Mouse (Mus musculus): ENCODE data around the gene Gpr84. TPM values are rescaled to one million over a fixed set of nuclear protein-coding genes. Genes with fewer than 3 reads are reported as not detected.

Gpr84 gene
- 1 to 10 TPM in 2 of 4 experiments, under 1 TPM in 2; 0.76 to 6.8 (median 2.8) TPM for total RNA-seq (2022)

- DNase-seq (ENCODE audit: low spot score in 2 of 2) = no peak
These were observed at the start of gene Gpr84 for GRCm38 (mm10) chr15:103310365-103310910. Gene Gpr84 (minus strand): TSS chr15:103310612.

GRCm38 (mm10) chr15:103359869-103360602 is 49.6 kb upstream of the Gpr84 start:
- DNase-seq (ENCODE audit: low spot score in 2 of 2) = no peak

- no peak for DNase-seq (ENCODE audit: low spot score in 2 of 2)
These were observed 48.7 kb upstream of the Gpr84 start for GRCm38 (mm10) chr15:103359122-103359510.

- DNase-seq (ENCODE audit: low spot score in 2 of 2) = no peak
These were observed 48.1 kb upstream of the Gpr84 start for GRCm38 (mm10) chr15:103358278-103359121.

GRCm38 (mm10) chr15:103357817-103358216 is 47.4 kb upstream of the Gpr84 start:
- DNase-seq (ENCODE audit: low spot score in 2 of 2) = no peak

GRCm38 (mm10) chr15:103356130-103356529 is 45.7 kb upstream of the Gpr84 start:
- DNase-seq (ENCODE audit: low spot score in 2 of 2) = no peak

- DNase-seq (ENCODE audit: low spot score in 2 of 2) = no peak
These were observed 45.0 kb upstream of the Gpr84 start for GRCm38 (mm10) chr15:103355420-103355819.

GRCm38 (mm10) chr15:103354690-103355089 is 44.3 kb upstream of the Gpr84 start:
- no peak for DNase-seq (ENCODE audit: low spot score in 2 of 2)

- DNase-seq (ENCODE audit: low spot score in 2 of 2) = no peak
These were observed 43.3 kb upstream of the Gpr84 start for GRCm38 (mm10) chr15:103353511-103354256.

- no peak for DNase-seq (ENCODE audit: low spot score in 2 of 2)
These were observed 42.4 kb upstream of the Gpr84 start for GRCm38 (mm10) chr15:103352856-103353255.

- no peak for DNase-seq (ENCODE audit: low spot score in 2 of 2)
These were observed 36.9 kb upstream of the Gpr84 start for GRCm38 (mm10) chr15:103347275-103347684.

GRCm38 (mm10) chr15:103345789-103346188 is 35.4 kb upstream of the Gpr84 start:
- no peak for DNase-seq (ENCODE audit: low spot score in 2 of 2)

GRCm38 (mm10) chr15:103343556-103343955 is 33.1 kb upstream of the Gpr84 start:
- DNase-seq (ENCODE audit: low spot score in 2 of 2) = no peak

- no peak for DNase-seq (ENCODE audit: low spot score in 2 of 2)
These were observed 32.6 kb upstream of the Gpr84 start for GRCm38 (mm10) chr15:103343008-103343407.

GRCm38 (mm10) chr15:103342415-103342814 is 32.0 kb upstream of the Gpr84 start:
- DNase-seq (ENCODE audit: low spot score in 2 of 2) = peak in 1 of 2 experiments; percentile 71

- no peak for DNase-seq (ENCODE audit: low spot score in 2 of 2)
These were observed 31.1 kb upstream of the Gpr84 start for GRCm38 (mm10) chr15:103341547-103341946.

GRCm38 (mm10) chr15:103340786-103341185 is 30.4 kb upstream of the Gpr84 start:
- no peak for DNase-seq (ENCODE audit: low spot score in 2 of 2)

GRCm38 (mm10) chr15:103339961-103340337 is 29.5 kb upstream of the Gpr84 start, which contains the start of gene Zfp385a:
Gene Zfp385a (minus strand): TSS chr15:103340093.
- peak in 1 of 2 experiments; percentile 79 for DNase-seq (ENCODE audit: low spot score in 2 of 2)

- no peak for DNase-seq (ENCODE audit: low spot score in 2 of 2)
These were observed 29.0 kb upstream of the Gpr84 start for GRCm38 (mm10) chr15:103339166-103339960.

GRCm38 (mm10) chr15:103338829-103339165 is 28.4 kb upstream of the Gpr84 start:
- no peak for DNase-seq (ENCODE audit: low spot score in 2 of 2)

Measured in left cerebral cortex, adult 8-10 months (tissue).